Mouse (Mus musculus) liver, adult 10 weeks (tissue): ENCODE data around the gene Nufip2. TPM values are rescaled to one million over a fixed set of nuclear protein-coding genes. Genes with fewer than 3 reads are reported as not detected.

Source experiments
- polyA plus RNA-seq: library from polyadenylated mRNA; stranded (reverse); fragments of 350-450 nt; fragmentation: Illumina TruSeq; extraction: RNeasy Lipid Tissue Mini Kit (QIAGEN cat#74804); gene quantifications from one replicate; pipeline ENCODE4 v1.2.3, GENCODE M21; 2014; ENCODE audit warnings: low read depth, low replicate concordance

The Nufip2 gene
- polyA plus RNA-seq: 35.6 TPM

DNA sequence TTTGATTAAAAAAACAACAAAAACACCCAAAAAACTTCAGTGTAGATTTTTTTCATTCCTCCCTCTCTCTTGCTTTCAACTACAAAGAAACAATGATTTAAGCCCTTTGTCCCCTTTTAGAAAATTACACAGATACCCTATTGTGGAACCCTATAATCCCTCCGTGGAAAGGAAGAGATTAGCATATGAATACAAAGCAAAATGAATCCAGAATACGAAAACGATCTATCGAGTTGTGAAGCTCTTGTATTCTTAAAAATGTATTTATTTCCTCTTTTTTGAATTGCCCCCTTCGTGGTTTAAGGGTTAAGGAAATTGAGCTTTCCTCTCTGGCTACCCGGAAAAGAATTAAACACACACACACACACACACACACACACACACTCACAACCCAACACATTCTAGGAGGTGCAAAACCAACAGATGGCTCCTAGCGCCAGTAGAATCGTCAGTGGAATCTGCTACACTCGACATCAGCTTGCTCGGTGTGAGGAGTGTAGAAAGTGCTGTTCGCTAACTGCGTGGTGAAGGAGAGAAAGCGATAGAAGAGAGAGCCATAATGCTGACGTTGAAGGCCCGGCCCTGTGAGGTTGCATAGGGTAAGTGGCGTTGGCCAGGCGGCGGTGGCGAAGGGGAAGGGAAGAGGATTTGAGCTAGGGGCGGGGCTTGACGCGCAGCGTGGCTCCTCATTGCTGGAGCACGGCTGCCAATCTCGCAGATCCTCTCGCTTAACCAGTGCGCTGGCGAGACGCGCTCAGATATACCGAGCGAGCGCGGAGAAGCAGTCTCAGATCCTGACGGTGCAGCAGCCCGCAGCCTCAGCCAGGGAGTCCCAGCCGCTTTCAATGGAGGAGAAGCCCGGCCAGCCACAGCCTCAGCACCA is at the start of gene Nufip2:
Nufip2 (plus strand) TSS at position 773 of the 883 bp plus-strand sequence.

DNA sequence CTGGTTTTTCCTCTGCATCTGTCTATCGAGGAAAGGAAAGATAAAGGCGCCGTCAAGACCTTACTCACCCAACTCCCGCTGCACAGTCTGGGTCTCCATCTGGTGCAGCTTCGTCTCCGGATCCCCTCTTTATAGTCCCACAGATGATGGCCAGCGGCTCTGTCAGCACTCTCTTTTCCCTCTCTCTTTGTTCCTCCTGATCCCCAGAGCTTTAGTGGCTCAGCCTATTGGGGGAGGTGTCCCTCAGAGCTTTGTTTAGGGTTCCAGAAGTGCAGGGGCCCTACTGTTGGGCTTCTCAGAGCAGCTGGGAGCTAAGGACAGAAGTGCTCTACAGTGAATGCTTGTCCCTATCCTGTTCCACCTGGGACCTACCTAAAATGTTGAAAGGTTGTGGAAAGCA is 39.2 kb downstream of the Nufip2 start, which contains the start of gene Cryba1:
Cryba1 (minus strand) TSS at position 101 of the 400 bp plus-strand sequence.

DNA sequence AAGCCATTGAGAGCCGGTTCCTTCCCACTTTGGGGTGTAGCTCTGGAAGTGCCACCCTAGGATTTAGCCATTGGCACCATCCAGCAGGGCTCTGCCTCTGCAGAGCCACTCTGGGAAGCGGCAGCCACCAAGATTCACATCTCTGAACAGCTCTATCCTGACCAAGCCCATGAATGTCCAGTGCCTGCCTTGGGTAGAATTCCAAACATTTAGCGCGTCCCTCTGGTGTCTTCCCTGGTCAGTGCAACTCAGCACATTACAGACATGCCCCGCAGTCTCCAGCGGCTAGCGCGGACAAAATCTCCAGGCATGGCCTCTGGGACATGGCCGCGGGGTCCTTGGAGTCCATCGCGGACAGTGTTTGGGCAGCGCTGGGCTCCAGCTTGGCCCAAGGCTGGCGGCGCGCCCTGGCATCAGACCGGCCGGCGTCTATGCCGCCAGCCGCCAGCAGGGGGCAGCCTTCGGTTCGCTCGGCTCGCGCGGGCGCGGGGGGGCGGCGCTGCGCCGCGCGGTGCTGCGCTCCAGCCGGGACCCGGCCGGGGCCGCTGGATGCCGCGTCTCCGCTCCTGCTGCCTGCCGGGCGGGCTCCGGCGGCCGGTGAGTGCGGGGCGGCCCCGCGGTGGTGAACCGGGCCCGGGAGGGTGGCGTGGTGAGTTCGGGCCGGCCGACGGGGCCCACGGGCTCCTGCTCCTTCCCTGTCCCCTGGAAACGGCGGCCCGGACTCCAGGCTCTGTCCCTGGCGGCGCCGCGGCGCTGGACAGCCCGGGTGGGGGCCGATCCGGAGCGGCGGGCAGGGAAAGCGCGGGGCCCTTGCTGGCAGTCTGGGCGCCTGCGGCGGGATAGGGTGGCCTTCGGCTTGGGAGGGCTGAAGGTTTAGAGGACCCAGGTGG is 77.1 kb downstream of the Nufip2 start, which contains the start of gene Myo18a:
Myo18a (plus strand) TSS at position 464 of the 890 bp plus-strand sequence.

DNA sequence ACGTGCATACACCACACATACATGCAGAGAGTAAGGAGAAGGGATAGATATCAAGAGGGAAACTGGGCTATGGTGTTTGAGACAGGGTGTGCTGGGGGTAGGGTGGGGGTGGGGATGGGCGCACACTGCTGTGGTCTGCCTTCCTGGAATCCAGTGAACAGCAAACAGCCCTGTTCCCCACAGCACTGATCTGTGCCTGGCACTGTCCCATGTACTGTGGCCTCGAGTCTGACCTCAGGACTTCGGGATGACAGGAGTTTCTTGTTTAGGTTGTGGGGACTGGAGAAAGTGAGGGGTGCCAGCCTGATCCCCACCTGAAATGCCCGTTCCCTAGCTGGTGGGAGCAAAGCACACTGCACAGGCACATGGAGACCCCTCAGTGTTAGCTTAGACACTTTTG is 101.8 kb downstream of the Nufip2 start, which contains the start of gene Gm10277:
Gm10277 (minus strand) TSS at position 41 of the 400 bp plus-strand sequence.

Other genes with a start within 250 kb of the Nufip2 start
- gene Coro6, start 223.7 kb upstream of the Nufip2 start, polyA plus RNA-seq: not detected
- gene Ankrd13b, start 196.5 kb upstream of the Nufip2 start, polyA plus RNA-seq: 0.74 TPM
- gene Git1, start 192.6 kb upstream of the Nufip2 start, polyA plus RNA-seq: 0.64 TPM
- 6.8 TPM for gene Abhd15, start 171.0 kb upstream of the Nufip2 start, polyA plus RNA-seq
- not detected for gene Trp53i13, start 170.2 kb upstream of the Nufip2 start, polyA plus RNA-seq
- not detected for gene Gm10392, start 167.0 kb upstream of the Nufip2 start, polyA plus RNA-seq
- gene Taok1, start 78.3 kb upstream of the Nufip2 start, polyA plus RNA-seq: 24.4 TPM
- gene Cryba1, start 39.1 kb downstream of the Nufip2 start, polyA plus RNA-seq: not detected
- gene Myo18a, start 77.1 kb downstream of the Nufip2 start, polyA plus RNA-seq: 8.7 TPM
- gene Gm10277, start 101.6 kb downstream of the Nufip2 start, polyA plus RNA-seq: not detected
- gene Pipox, start 207.9 kb downstream of the Nufip2 start, polyA plus RNA-seq: 254 TPM
- gene Sez6, start 244.6 kb downstream of the Nufip2 start, polyA plus RNA-seq: not detected